Mouse (Mus musculus) left cerebral cortex, adult 2 months (tissue): ENCODE measurements around the gene Pus10. TPM values are rescaled to one million over a fixed set of nuclear protein-coding genes. Genes with fewer than 3 reads are reported as not detected.

Experiments used
- DNase-seq, 2 experiments: peaks; one replicate each; pipeline ENCODE4 v3.0.0; 2021 to 2022; ENCODE audit warnings: low spot score in 2 of 2, mixed read lengths in 1 of 2; ENCODE audit errors: extremely low spot score in 1 of 2
- H3K27ac ChIP-seq: fragments of 200-600 bp; 2 replicates; pipeline ENCODE4 v1.8.1; 2022
- H3K4me3 ChIP-seq: fragments of 200-600 bp; 2 replicates; pipeline ENCODE4 v1.8.1; 2022
- CTCF ChIP-seq: fragments of 200-600 bp; IDR thresholded peaks from 2 replicates; pipeline ENCODE4 v1.8.1; 2022; ENCODE audit warnings: antibody characterized with exemption, mild to moderate bottlenecking, moderate library complexity
- intact Hi-C: fragments of 180-260 bp; cut with DNase I; formaldehyde crosslinking; loops from one replicate; pipeline ENCODE4 v1.15.1; 2025
- long read RNA-seq, 2 experiments: library from polyadenylated mRNA; stranded (forward); transcript quantifications; one replicate each; pipeline ENCODE4 v2.0.0; 2021; ENCODE audit warnings: borderline mapping rate in 2 of 2
- total RNA-seq, 2 experiments: library from RNA; stranded (reverse); gene quantifications; 2 replicates each; pipeline ENCODE4 v1.2.3; 2021

Gene Pus10
- 10 to 100 TPM; 16.6 to 19.4 TPM for total RNA-seq
- long read RNA-seq, experiment 1, partial matches to known transcripts = 0 of 12 reads
- long read RNA-seq, experiment 1, other reads (novel, unspliced or antisense) = 8 of 12 reads
- long read RNA-seq, experiment 2, partial matches to known transcripts = 3 of 10 reads
- long read RNA-seq, experiment 2, other reads (novel, unspliced or antisense) = 5 of 10 reads

DNA sequence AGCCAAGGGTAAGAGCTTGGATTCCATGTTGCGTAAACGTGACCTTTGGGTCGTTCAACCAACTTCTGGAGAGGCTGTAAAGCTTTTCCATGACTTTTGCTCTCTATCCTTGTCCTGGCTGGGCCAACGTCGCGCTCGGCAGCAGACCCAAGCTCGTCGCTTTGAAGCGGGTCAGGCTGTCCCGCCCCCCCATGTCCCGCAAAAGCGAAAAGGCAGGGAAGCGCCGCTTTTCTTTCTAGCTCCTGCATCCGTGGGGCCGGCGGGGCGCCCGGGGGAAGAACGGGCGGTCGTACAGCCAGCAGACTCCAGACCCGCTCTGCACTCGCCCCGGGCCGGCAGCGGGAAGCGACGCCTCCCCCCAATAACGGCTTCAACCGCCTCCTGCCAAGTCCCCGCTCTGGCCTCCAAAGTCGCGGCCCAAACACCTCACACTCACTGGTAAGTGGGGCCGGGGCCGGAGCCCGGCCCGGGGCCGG lies at the start of gene Pus10:
Gene Pus10, plus strand, starts transcription at position 364 of the 476 bp plus-strand sequence.
- Histone ChIP-seq H3K27ac (peak within 1 kb of the TSS; percentile 98), H3K4me3 (peak within 1 kb of the TSS; percentile 84)
- no peak for DNase-seq
- intact Hi-C loops = loop anchor here (2.0 kb wide), 2 partner anchors 33 to 105 kb away; partner anchors contain the start of genes 0610010F05Rik and Rel
- TF ChIP-seq CTCF = no peak

DNA sequence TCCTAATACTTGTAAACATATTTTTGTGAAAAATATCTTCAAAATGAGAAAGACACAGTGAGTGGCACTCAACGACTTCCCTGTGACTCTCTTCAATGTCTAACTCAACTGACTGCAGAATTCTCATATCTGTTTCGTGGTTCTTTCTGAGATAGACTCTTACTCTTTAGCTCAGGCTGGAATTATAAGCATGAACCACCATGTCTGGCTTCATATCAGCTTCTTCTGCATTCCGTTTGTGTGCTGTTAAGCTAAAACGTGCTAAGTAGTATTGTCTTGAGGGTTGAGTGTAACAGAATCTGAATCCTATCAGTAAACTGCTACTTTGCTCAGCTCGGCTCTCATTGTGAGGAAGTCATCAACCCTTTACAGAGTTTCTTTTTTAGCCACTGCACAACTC lies 46.5 kb upstream of the Pus10 start:
- no peak overlapping the region for H3K4me3 ChIP-seq
- no peak for TF ChIP-seq CTCF
- DNase-seq = no peak
- H3K27ac ChIP-seq = no peak overlapping the region
- intact Hi-C loops = loop anchor here (10.0 kb wide), 1 partner anchor 246 kb away; no protein-coding TSS in a partner anchor

DNA sequence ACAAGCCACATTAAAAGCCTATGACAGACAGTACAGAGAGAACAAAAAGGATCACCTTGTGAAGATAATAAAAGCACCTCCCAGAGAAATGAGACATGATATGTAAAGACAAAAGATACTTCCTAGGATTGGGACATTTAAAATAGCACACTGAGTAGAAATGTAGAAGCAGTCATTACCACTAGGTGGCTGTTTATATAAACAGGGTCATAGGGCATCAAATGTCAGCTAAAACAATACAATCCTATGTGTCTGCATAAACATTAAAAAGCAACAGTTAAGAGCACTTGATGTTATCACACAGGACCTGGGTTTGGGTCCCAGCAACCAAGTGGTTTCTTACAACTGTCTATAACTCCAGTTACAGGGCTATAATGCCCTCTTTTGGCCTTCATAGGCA lies 34.8 kb upstream of the Pus10 start:
- no peak for DNase-seq
- H3K27ac ChIP-seq = no peak overlapping the region
- peak; percentile 28 for TF ChIP-seq CTCF
- H3K4me3 ChIP-seq = no peak overlapping the region
- intact Hi-C loops = loop anchor here (5.0 kb wide), 2 partner anchors 133 to 323 kb away; partner anchors contain the start of genes Ahsa2 and Usp34

DNA sequence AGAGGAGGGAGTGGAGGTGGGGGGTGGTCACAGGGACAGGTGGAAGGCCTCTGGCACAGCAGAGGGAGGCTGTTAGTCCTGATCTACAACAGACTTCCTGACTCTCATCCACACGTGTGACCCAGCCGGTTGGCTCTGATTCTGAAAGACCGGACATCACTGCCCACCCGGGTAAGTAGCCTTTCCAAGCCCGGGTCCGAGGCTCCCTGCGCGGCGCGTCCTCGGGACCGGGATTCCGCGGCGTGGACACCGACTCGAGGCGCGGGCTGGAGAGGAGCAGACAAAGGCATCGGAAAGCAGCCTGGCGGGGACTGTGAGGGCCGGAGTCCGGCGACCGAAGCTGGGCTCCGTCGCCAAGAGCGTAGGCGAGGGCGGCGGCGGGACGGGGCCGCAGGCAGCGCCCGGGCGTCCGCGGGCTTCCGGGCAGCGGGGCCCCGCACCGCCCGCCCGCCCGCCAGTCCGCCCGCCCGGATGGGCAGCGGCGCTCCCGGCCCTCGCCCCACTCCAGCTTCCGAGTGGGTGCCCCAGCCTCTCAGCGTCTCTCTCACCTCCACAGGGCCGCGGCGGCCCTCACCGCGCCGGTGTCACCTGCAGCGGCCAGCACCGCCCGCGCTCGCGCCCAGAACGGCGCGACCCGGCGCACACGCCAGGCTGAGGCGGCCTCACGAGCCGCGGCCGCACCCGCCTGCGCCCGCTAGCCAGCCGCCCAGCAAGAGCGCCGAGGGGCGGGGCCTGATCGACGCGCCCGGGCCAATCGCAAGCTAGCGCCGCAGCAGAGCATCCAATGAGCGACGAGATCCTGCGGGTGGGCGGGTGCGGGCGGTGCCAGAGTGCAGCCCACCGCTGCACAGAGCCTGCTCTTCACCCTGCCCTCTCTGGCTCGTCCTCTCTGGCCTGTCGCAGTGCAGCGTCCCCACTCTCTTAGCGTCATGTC lies 32.3 kb upstream of the Pus10 start, which contains the start of gene 0610010F05Rik:
Gene 0610010F05Rik, minus strand, starts transcription at position 695 of the 934 bp plus-strand sequence.
- intact Hi-C loops = loop anchor here (2.0 to 5.0 kb wide), 3 partner anchors 32 to 326 kb away; partner anchors contain the start of genes Ahsa2, Pex13, Pus10 and Usp34
- Histone ChIP-seq H3K27ac (peak within 1 kb of the TSS; percentile 89), H3K4me3 (peak within 1 kb of the TSS; percentile 90)
- no peak for TF ChIP-seq CTCF
- peak; percentile 79 to 87 for DNase-seq

DNA sequence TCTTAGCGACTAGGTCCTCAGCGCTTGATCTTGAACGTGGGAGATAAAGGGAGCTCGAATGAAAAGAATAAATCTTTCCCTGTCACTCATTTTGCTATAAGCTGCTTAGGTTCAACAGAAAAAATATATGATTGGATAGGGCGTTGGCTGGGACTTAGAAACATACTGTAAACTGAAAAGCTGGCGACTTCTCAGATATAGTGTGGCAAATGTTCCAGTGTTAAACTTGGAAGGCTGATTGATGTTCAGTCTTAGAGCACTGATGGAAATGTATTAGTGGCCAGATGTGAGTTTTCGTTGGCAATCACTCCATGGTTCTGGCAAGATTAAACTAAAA lies 31.6 kb upstream of the Pus10 start:
- Histone ChIP-seq H3K27ac (peak overlapping the region; percentile 87), H3K4me3 (peak overlapping the region; percentile 90)
- TF ChIP-seq CTCF = no peak
- no peak for DNase-seq
- intact Hi-C loops = loop anchor here (2.0 to 5.0 kb wide), 3 partner anchors 31 to 327 kb away; partner anchors contain the start of genes Ahsa2, Pex13, Pus10 and Usp34

DNA sequence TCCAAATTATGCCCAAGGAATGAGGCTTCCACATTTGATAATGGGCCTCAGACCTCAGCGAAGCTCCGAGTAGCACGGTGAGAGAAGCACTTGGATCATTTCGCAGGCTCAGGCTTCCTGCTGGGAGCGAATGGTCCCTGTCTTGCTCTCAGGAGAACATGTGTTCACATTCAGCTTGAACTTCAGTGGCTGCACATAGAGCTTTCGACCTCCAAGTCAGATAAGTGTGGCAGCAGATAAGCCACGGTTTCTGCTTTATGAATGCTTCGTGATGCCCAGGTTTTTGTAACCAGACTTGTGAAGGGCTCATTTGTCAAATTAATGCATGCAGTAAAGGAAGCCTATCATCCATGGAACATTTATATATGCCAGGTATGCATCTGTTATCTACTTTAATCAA lies 30.9 kb upstream of the Pus10 start:
- no peak for TF ChIP-seq CTCF
- intact Hi-C loops = loop anchor here (5.0 kb wide), 2 partner anchors 137 to 327 kb away; partner anchors contain the start of genes Ahsa2 and Usp34
- Histone ChIP-seq H3K27ac (no peak overlapping the region), H3K4me3 (no peak overlapping the region)
- DNase-seq = no peak

DNA sequence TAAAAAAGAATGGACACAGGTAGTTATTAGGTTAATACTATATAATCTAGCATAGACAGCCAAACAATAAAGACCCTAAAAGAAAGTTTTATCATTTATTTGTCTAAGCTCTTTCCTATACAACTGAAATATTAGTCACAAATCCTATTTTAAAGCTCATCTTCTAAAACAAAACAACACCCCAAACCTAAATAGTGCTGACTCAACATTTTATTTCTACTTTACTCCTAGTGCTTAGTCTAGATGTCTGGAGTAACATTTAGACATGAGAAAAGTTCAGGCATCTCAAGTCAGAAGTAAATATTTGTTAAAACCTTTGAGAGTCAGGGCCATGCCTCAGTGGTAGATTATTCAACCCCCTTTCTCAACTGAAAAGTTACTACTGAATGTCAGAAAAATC lies 18.0 kb upstream of the Pus10 start:
- Histone ChIP-seq H3K27ac (no peak overlapping the region), H3K4me3 (no peak overlapping the region)
- intact Hi-C loops = no loop called here
- DNase-seq = no peak
- no peak for TF ChIP-seq CTCF

DNA sequence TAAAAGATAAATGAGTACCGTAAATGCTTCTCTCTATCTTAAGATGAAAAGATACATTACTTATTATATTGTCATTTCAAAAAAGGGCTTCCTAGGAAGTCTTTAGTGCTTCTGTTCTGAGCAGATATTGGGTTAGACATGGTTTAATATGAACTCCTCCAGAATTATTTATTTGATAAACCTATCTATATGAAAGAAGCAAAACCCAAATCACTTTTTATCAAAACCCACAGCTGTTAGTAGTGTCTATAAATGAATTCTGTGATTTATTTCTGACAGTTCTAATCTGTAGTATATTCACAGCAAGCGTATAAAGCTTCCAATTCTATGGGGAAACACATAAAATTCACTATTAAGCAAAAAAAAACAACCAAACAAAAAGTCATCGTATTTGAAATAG lies 17.6 kb upstream of the Pus10 start:
- intact Hi-C loops = no loop called here

DNA sequence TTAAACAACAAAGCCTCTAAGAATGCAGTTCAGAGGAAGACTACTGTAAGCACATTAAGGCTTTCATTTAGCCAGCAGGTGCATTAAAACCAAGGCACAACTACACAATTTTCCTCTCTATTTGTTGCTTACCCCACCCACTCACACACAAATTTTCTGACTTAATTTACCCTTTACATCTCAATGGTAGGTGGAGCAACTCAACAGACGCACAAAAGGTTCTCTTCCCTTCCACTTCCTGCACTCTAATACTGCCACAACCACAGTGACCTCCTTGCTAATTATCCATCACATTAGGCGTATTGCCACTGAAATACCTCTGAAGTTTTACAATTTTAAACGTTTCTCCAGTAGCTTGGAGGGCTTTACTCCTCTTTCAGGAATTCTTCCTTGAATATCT lies 11.8 kb upstream of the Pus10 start:
- H3K27ac ChIP-seq = no peak overlapping the region
- TF ChIP-seq CTCF = no peak
- no peak for DNase-seq
- intact Hi-C loops = no loop called here
- no peak overlapping the region for H3K4me3 ChIP-seq

More for the DNA sequence above, 17.6 kb upstream of the Pus10 start:
- Histone ChIP-seq H3K4me3 (no peak overlapping the region), H3K27ac (no peak overlapping the region)
- no peak for DNase-seq
- TF ChIP-seq CTCF = no peak

DNA sequence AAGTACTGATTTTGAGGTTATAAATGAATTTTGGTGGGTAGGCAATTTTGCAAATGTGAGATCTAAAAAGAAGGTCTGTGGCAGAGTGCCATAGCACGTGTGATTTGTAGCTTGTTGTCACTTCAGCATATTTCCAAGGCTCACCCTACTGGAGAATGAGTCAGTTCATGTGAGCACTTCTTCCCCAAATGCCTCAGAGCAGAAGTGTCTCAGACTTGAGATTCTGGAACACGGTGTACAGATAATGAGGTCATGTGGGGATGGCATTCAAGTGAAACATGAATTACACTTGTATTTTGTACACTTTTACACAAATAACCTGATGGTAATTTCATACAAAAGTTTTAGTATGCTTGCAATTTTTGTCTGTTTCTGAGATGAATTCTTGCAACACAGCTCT lies 7.7 kb upstream of the Pus10 start:
- no peak for DNase-seq
- Histone ChIP-seq H3K27ac (no peak overlapping the region), H3K4me3 (no peak overlapping the region)
- intact Hi-C loops = no loop called here
- TF ChIP-seq CTCF = no peak

DNA sequence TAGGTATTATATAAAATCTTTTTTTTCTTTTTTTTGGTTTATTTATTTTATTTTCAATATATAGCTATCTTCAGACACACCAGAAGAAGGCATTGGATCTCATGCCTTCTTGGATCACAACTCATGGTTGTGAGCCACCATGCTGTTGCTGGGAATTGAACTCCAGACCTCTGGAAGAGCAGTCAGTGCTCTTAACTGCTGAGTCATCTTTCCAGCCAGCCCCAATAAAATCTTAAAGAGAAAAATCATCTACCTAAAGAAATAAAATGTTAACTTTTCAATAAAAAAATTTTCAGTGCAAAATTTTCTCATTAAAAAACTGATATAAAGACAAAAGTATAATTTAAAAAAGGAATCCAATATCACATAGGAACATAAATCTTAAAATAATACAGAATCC lies 1.2 kb upstream of the Pus10 start:
- intact Hi-C loops = loop anchor here (2.0 kb wide), 2 partner anchors 31 to 107 kb away; partner anchors contain the start of genes 0610010F05Rik and Rel
- TF ChIP-seq CTCF = no peak
- Histone ChIP-seq H3K4me3 (no peak overlapping the region), H3K27ac (no peak overlapping the region)
- DNase-seq = no peak
